Mouse (Mus musculus): ENCODE measurements around the gene Mcfd2.

- TF ChIP-seq CTCF (IDR thresholded peaks at IDR 0.05; ENCODE audit: borderline replicate concordance, insufficient read depth, low read depth, low read length) = no peak
- TF ChIP-seq POLR2A (IDR thresholded peaks at IDR 0.05; ENCODE audit: borderline replicate concordance, insufficient read depth, low read length) = no peak
These were observed 48.4 kb upstream of the Mcfd2 start for GRCm38 (mm10) chr17:87314121-87314520.

Data from cerebellum, adult 2 months (tissue).